Mouse (Mus musculus) frontal cortex, adult (tissue): ENCODE data around the gene Gm49711.

ENCODE experiments used
- ATAC-seq: cut with Nextera tagmentation; 2 replicates; pipeline ENCODE4 v1.9.2; 2017; ENCODE audit warnings: mild to moderate bottlenecking, moderate library complexity, mixed read lengths; ENCODE audit not compliant: low TSS enrichment

The Gm49711 gene

GRCm38 (mm10) chr16:92057852-92058643 lies at the start of gene Gm49711, which contains the start of the genes Mrps6 and Slc5a3:
Gene Gm49711 (plus strand): TSS chr16:92058316.
Gene Mrps6 (plus strand): TSS chr16:92058270.
Gene Slc5a3 (plus strand): TSS chr16:92058322.
- peak; percentile 85 for ATAC-seq

GRCm38 (mm10) chr16:92009586-92009985 lies 48.5 kb upstream of the Gm49711 start:
- ATAC-seq: no peak

GRCm38 (mm10) chr16:92016792-92017191 lies 41.3 kb upstream of the Gm49711 start:
- ATAC-seq: no peak

GRCm38 (mm10) chr16:92019141-92020118 lies 38.7 kb upstream of the Gm49711 start:
- peak; percentile 72 for ATAC-seq

- no peak for ATAC-seq
These were observed 36.3 kb upstream of the Gm49711 start for GRCm38 (mm10) chr16:92021656-92022400.

- ATAC-seq: no peak
These were observed 35.4 kb upstream of the Gm49711 start for GRCm38 (mm10) chr16:92022494-92023283.

GRCm38 (mm10) chr16:92033286-92033685 lies 24.8 kb upstream of the Gm49711 start:
- ATAC-seq: no peak

GRCm38 (mm10) chr16:92034676-92035075 lies 23.4 kb upstream of the Gm49711 start:
- ATAC-seq: no peak

GRCm38 (mm10) chr16:92036701-92037100 lies 21.4 kb upstream of the Gm49711 start:
- ATAC-seq: no peak

- ATAC-seq: no peak
These were observed 20.1 kb upstream of the Gm49711 start for GRCm38 (mm10) chr16:92037891-92038607.

GRCm38 (mm10) chr16:92039421-92039820 lies 18.7 kb upstream of the Gm49711 start:
- no peak for ATAC-seq

GRCm38 (mm10) chr16:92039966-92040365 lies 18.1 kb upstream of the Gm49711 start:
- no peak for ATAC-seq

- ATAC-seq: no peak
These were observed 6.3 kb upstream of the Gm49711 start for GRCm38 (mm10) chr16:92051777-92052310.

- no peak for ATAC-seq
These were observed 5.5 kb upstream of the Gm49711 start for GRCm38 (mm10) chr16:92052569-92052968.

GRCm38 (mm10) chr16:92056711-92057110 lies 1.4 kb upstream of the Gm49711 start:
- no peak for ATAC-seq

GRCm38 (mm10) chr16:92057456-92057851 lies 662 bp upstream of the Gm49711 start:
- ATAC-seq: peak; percentile 43

- no peak for ATAC-seq
These were observed 816 bp downstream of the Gm49711 start for GRCm38 (mm10) chr16:92058644-92059620.

- no peak for ATAC-seq
These were observed 2.1 kb downstream of the Gm49711 start for GRCm38 (mm10) chr16:92060213-92060612.

GRCm38 (mm10) chr16:92061586-92061985 lies 3.5 kb downstream of the Gm49711 start:
- no peak for ATAC-seq
